Mouse (Mus musculus) G1E (cell line): ENCODE data around the gene Fam213a.

Source experiments
- CTCF ChIP-seq: IDR thresholded peaks from 2 replicates; pipeline ENCODE4 v1.5.1; 2012; ENCODE audit warnings: low read depth, low read length, inconsistent platforms, mixed read lengths
- GATA1 ChIP-seq: IDR thresholded peaks from 2 replicates; pipeline ENCODE4 v1.6.1; 2012; ENCODE audit warnings: borderline replicate concordance, low read length, inconsistent platforms, mixed read lengths
- GATA2 ChIP-seq: IDR thresholded peaks from 2 replicates; pipeline ENCODE4 v1.6.1; 2012; ENCODE audit warnings: low read depth, low read length, inconsistent platforms, borderline replicate concordance
- POLR2AphosphoS5 ChIP-seq: IDR thresholded peaks from 2 replicates; pipeline ENCODE4 v1.6.1; 2012; ENCODE audit warnings: low read depth, low read length, inconsistent platforms; ENCODE audit not compliant: insufficient replicate concordance
- TAL1 ChIP-seq: conservative IDR thresholded peaks from 2 replicates; pipeline ENCODE4 v1.6.1; 2012; ENCODE audit warnings: low read depth, low read length, inconsistent platforms, mixed read lengths

- no peak for TF ChIP-seq CTCF
- no peak for TF ChIP-seq GATA1
- TF ChIP-seq TAL1: no peak
- TF ChIP-seq POLR2AphosphoS5: no peak
- TF ChIP-seq GATA2: no peak
Observed at GRCm38 (mm10) chr14:40965507-40966356, 47.9 kb downstream of the Fam213a start.
